Mouse (Mus musculus) testis, adult 2 months (tissue): ENCODE measurements around the gene Zfp646.

Experiments used
- CTCF ChIP-seq: fragments of 200-500 bp; IDR thresholded peaks from 2 replicates; pipeline ENCODE4 v1.5.1; 2012; ENCODE audit warnings: low read depth, mild to moderate bottlenecking, inconsistent platforms, low read length, moderate library complexity; ENCODE audit not compliant: control insufficient read depth, insufficient read depth, insufficient replicate concordance
- POLR2A ChIP-seq: fragments of 200-500 bp; IDR thresholded peaks from 2 replicates; pipeline ENCODE4 v1.6.1; 2012; ENCODE audit warnings: low read depth, mild to moderate bottlenecking, inconsistent platforms, low read length, moderate library complexity; ENCODE audit not compliant: control insufficient read depth

DNA sequence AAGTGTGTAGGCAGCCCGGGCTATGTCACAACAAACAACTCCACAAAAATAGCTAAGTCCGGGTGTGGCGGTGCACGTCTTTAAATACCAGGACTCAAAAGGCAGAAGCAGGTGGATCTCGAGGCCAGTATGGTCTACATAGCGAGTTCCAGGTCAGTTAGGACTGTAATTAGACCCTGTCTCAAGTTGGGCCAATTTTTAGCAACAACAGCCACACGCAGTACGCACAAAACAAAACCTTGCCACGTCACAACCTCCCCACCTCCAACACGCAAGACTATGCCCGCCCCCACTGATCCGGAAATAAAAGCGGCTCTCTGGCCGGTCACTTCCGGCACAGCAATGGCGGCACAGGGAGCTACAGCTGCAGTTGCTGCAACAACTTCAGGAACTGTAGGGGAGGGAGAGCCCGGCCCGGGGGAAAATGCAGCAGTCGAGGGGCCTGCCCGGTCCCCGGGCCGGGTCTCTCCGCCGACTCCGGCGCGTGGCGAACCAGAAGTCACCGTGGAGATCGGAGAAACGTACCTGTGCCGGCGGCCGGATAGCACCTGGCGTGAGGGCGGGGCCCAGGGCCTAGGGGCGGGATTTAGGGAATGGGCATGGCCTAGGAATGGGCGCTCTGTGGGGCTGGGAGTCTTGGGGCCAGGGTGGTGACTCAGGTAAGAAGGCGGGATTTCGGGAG, 36.3 kb downstream of the Zfp646 start, which contains the start of gene Kat8:
- TF ChIP-seq POLR2A (peak; percentile 92), CTCF (no peak)
